Mouse (Mus musculus) cerebellum, adult 2 months (tissue): Measurements from ENCODE around the gene Cidec.

Experiments used
- CTCF ChIP-seq: fragments of 200-500 bp; IDR thresholded peaks from 2 replicates; pipeline ENCODE4 v1.5.1; 2011; ENCODE audit warnings: low read depth, mild to moderate bottlenecking, control low read depth, low read length, moderate library complexity, borderline replicate concordance; ENCODE audit not compliant: insufficient read depth
- POLR2A ChIP-seq: fragments of 200-500 bp; IDR thresholded peaks from 2 replicates; pipeline ENCODE4 v1.6.1; 2011; ENCODE audit warnings: low read length, control low read depth, borderline replicate concordance; ENCODE audit not compliant: insufficient read depth

GRCm38 (mm10) chr6:113410001-113410400 lies 25.6 kb downstream of the Cidec start:
- TF ChIP-seq CTCF (no peak), POLR2A (no peak)
